Mouse (Mus musculus) gonadal fat pad, adult 2 months (tissue): Measurements from ENCODE around the gene C2cd3. TPM values are rescaled to one million over a fixed set of nuclear protein-coding genes. Genes with fewer than 3 reads are reported as not detected.

Experiments used
- DNase-seq: peaks from one replicate; pipeline ENCODE4 v3.0.0-alpha.2; 2012; ENCODE audit warnings: low read depth
- polyA plus RNA-seq: library from polyadenylated mRNA; depleted of rRNA; stranded (reverse); fragments of >200 nt; gene quantifications from 2 replicates; pipeline ENCODE4 v1.2.3, GENCODE M21; 2012

Gene C2cd3
- polyA plus RNA-seq, 1 experiment: 18.4 TPM

- DNase-seq: no peak
These were observed 30.7 kb downstream of the C2cd3 start for GRCm38 (mm10) chr7:100402715-100403114.

- DNase-seq: no peak
These were observed 35.6 kb downstream of the C2cd3 start for GRCm38 (mm10) chr7:100407677-100408076.

GRCm38 (mm10) chr7:100408684-100409083, 36.7 kb downstream of the C2cd3 start:
- DNase-seq: no peak

- DNase-seq: no peak
These were observed 53.8 kb downstream of the C2cd3 start for GRCm38 (mm10) chr7:100425795-100426194.

- DNase-seq: no peak
These were observed 57.1 kb downstream of the C2cd3 start for GRCm38 (mm10) chr7:100429102-100429501.

GRCm38 (mm10) chr7:100429911-100430310, 57.9 kb downstream of the C2cd3 start:
- no peak for DNase-seq

GRCm38 (mm10) chr7:100431103-100431502, 59.1 kb downstream of the C2cd3 start:
- peak; percentile 99 for DNase-seq

- DNase-seq: no peak
These were observed 61.3 kb downstream of the C2cd3 start for GRCm38 (mm10) chr7:100433295-100433694.

- DNase-seq: no peak
These were observed 71.7 kb downstream of the C2cd3 start for GRCm38 (mm10) chr7:100443728-100444127.

- no peak for DNase-seq
These were observed 74.2 kb downstream of the C2cd3 start for GRCm38 (mm10) chr7:100446271-100446670.

- no peak for DNase-seq
These were observed 76.5 kb downstream of the C2cd3 start for GRCm38 (mm10) chr7:100448530-100448929.

- DNase-seq: no peak
These were observed 77.0 kb downstream of the C2cd3 start for GRCm38 (mm10) chr7:100448985-100449384.

- no peak for DNase-seq
These were observed 86.1 kb downstream of the C2cd3 start for GRCm38 (mm10) chr7:100458153-100458552.

- no peak for DNase-seq
These were observed 87.8 kb downstream of the C2cd3 start for GRCm38 (mm10) chr7:100459862-100460261.

GRCm38 (mm10) chr7:100461621-100462151, 89.7 kb downstream of the C2cd3 start:
- DNase-seq: peak; percentile 78

GRCm38 (mm10) chr7:100463194-100463593, 91.2 kb downstream of the C2cd3 start:
- DNase-seq: no peak

GRCm38 (mm10) chr7:100463757-100464156, 91.7 kb downstream of the C2cd3 start:
- DNase-seq: peak; percentile 68

- DNase-seq: no peak
These were observed 92.2 kb downstream of the C2cd3 start for GRCm38 (mm10) chr7:100464248-100464647.

GRCm38 (mm10) chr7:100465248-100465647, 93.2 kb downstream of the C2cd3 start:
- DNase-seq: peak; percentile 70

- DNase-seq: peak; percentile 85
These were observed 93.8 kb downstream of the C2cd3 start for GRCm38 (mm10) chr7:100465656-100466309.

GRCm38 (mm10) chr7:100466781-100467510, 94.9 kb downstream of the C2cd3 start:
- DNase-seq: no peak

GRCm38 (mm10) chr7:100468761-100469160, 96.7 kb downstream of the C2cd3 start:
- no peak for DNase-seq

- no peak for DNase-seq
These were observed 97.5 kb downstream of the C2cd3 start for GRCm38 (mm10) chr7:100469502-100469901.
